Mouse (Mus musculus) embryonic facial prominence, embryonic 11.5 days (tissue): Measurements from ENCODE around the gene Them4. TPM values are rescaled to one million over a fixed set of nuclear protein-coding genes. Genes with fewer than 3 reads are reported as not detected.

ENCODE experiments used
- ATAC-seq: fragments of 200-750 bp; cut with Nextera tagmentation; replicated peaks from 2 replicates; pipeline ENCODE4 v1.8.0; 2017; ENCODE audit warnings: low read depth; ENCODE audit not compliant: insufficient number of reproducible peaks, low FRiP score, low TSS enrichment
- DNase-seq: peaks from one replicate; pipeline ENCODE4 v3.0.0-alpha.2; 2015; ENCODE audit warnings: low spot score
- H3K27ac ChIP-seq: fragments of 300-500 bp; sonication (generic); replicated peaks from 2 replicates; pipeline ENCODE4 v1.5.1; 2014; ENCODE audit warnings: mild to moderate bottlenecking, low read depth, low read length, control low read depth
- H3K27me3 ChIP-seq: fragments of 300-500 bp; sonication (generic); 2 replicates; pipeline ENCODE4 v1.6.1; 2014; ENCODE audit warnings: mild to moderate bottlenecking, low read length, moderate library complexity, mixed read lengths; ENCODE audit not compliant: control insufficient read depth, insufficient read depth
- H3K36me3 ChIP-seq: fragments of 300-500 bp; sonication (generic); replicated peaks from 2 replicates; pipeline ENCODE4 v1.6.1; 2014; ENCODE audit warnings: low read depth, mild to moderate bottlenecking, low read length, moderate library complexity, mixed read lengths; ENCODE audit not compliant: control insufficient read depth, insufficient read depth
- H3K4me1 ChIP-seq: fragments of 300-500 bp; sonication (generic); 2 replicates; pipeline ENCODE4 v1.6.1; 2014; ENCODE audit warnings: low read length, mixed read lengths; ENCODE audit not compliant: control insufficient read depth, insufficient read depth
- H3K4me2 ChIP-seq: fragments of 300-500 bp; sonication (generic); 2 replicates; pipeline ENCODE4 v1.6.1; 2014; ENCODE audit warnings: low read depth, mild to moderate bottlenecking, control low read depth, low read length, moderate library complexity
- H3K4me3 ChIP-seq: fragments of 300-500 bp; sonication (generic); 2 replicates; pipeline ENCODE4 v1.5.1; 2014; ENCODE audit warnings: low read depth, low read length, control low read depth
- H3K9ac ChIP-seq: fragments of 300-500 bp; sonication (generic); replicated peaks from 2 replicates; pipeline ENCODE4 v1.6.1; 2014; ENCODE audit warnings: mild to moderate bottlenecking, control low read depth, low read length
- H3K9me3 ChIP-seq: fragments of 300-500 bp; sonication (generic); replicated peaks from 2 replicates; pipeline ENCODE4 v1.6.1; 2016; ENCODE audit warnings: mild to moderate bottlenecking, low read length, inconsistent platforms, mixed read lengths; ENCODE audit not compliant: control insufficient read depth
- WGBS: fragments of 180-500 bp; shearing (Covaris S2); extraction: QIAGEN DNeasy Blood & Tissue Kit; methylation state at CpG from one replicate; pipeline ENCODE4 v1.1.7; 2014; 5-methylcytosine and 5-hydroxymethylcytosine counted together
- polyA plus RNA-seq: library from polyadenylated mRNA; unstranded; fragments of >200 nt; fragmentation: Nextera tagmentation; extraction: Ambion mirVana; gene quantifications from 2 replicates; pipeline ENCODE4 v1.2.1, GENCODE M21; 2014

Them4 gene
- polyA plus RNA-seq, 1 experiment from 2014 or later, result 9.6 TPM

DNA sequence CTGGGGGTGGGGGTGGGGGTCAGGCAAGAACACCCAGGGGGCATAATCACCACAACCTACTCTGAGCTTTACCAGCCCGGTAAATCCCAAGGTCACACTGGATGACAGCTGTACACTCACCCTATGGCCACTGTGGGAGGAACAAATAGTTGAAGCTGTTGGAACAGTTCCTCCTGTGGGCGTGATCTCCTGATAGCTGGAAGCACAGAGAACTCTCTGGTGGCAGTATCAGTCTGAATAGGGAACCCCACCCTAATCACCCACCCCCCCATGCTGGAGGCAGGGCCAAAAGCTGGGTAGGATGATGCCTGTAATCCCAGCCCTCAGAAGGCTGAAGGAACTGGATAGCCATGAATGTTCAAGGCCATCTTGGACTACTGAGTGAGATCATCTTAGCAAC is 59.8 kb downstream of the Them4 start:
- peaks cover 6% of the 10 kb centered on the region; the same call in 1 of the 2 replicates for H3K4me1 ChIP-seq
- 49% methylated on average over 2 of the region's 2 CpGs for WGBS
- H3K4me2 ChIP-seq, result no peak overlapping the region
- H3K27ac ChIP-seq, result no peak overlapping the region
- ATAC-seq (no peak), DNase-seq (no peak)
- H3K27me3 ChIP-seq, result no peaks in the 10 kb centered on the region
- H3K9me3 ChIP-seq, result no peaks in the 10 kb centered on the region
- H3K9ac ChIP-seq, result no peak overlapping the region
- H3K36me3 ChIP-seq, result no peaks in the 10 kb centered on the region
- H3K4me3 ChIP-seq, result no peak overlapping the region

DNA sequence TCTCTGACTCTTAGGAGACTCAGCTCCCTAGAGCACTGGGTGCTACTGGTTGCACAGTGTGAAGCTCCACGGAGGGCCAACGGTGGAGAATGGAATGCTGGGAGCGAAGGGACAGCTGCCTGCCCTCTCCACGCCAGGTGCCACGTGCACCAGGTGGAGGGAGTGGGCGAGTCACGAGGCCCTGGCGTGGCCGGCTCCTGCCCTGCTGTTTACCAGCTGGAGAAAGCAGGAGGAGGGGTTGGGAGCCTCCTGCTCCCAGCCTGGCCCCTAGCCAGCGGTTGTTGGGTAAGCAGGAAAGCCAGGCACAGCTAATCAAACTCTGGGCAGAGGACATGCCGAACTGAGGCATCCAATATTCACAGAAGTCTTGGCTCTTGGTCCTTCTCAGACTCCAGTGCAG is 61.7 kb downstream of the Them4 start:
- Histone ChIP-seq H3K9me3 (no peaks in the 10 kb centered on the region), H3K4me2 (no peak overlapping the region), H3K4me3 (no peak overlapping the region), H3K36me3 (no peaks in the 10 kb centered on the region), H3K27me3 (no peaks in the 10 kb centered on the region; the same call in 1 of the 2 replicates), H3K27ac (no peak overlapping the region), H3K4me1 (peaks cover 6% of the 10 kb centered on the region; the same call in 1 of the 2 replicates), H3K9ac (no peak overlapping the region)
- DNase-seq, result peak; percentile 18
- 6% methylated on average over 11 of the region's 11 CpGs for WGBS
- ATAC-seq, result no peak

GRCm38 (mm10) chr3:94372038-94372437 is 62.1 kb downstream of the Them4 start:
- WGBS, result 0% methylated on average over 3 of the region's 3 CpGs
- Histone ChIP-seq H3K27me3 (no peaks in the 10 kb centered on the region; the same call in 1 of the 2 replicates), H3K9ac (no peak overlapping the region), H3K4me3 (no peak overlapping the region), H3K9me3 (no peaks in the 10 kb centered on the region), H3K4me2 (no peak overlapping the region), H3K27ac (no peak overlapping the region), H3K4me1 (peaks cover 6% of the 10 kb centered on the region; the same call in 1 of the 2 replicates), H3K36me3 (no peaks in the 10 kb centered on the region)
- no peak for ATAC-seq
- no peak for DNase-seq

- no peaks in the 10 kb centered on the region for H3K36me3 ChIP-seq
- peak within 1 kb of the TSS; percentile 22; the same call in 1 of the 2 replicates for H3K9ac ChIP-seq
- ATAC-seq (no peak), DNase-seq (no peak)
- no peaks in the 10 kb centered on the region for H3K9me3 ChIP-seq
- no peak within 1 kb of the TSS for H3K27ac ChIP-seq
- peak within 1 kb of the TSS; percentile 21 for H3K4me2 ChIP-seq
- H3K4me1 ChIP-seq, result peaks cover 6% of the 10 kb centered on the region; the same call in 1 of the 2 replicates
- H3K4me3 ChIP-seq, result 0 out of 2 replicates have a peak within 1 kb of the TSS, but pooled peaks have one; percentile 3
- WGBS, result 9% methylated on average over 5 of the region's 5 CpGs
- no peaks in the 10 kb centered on the region; the same call in 1 of the 2 replicates for H3K27me3 ChIP-seq
Observed at GRCm38 (mm10) chr3:94372641-94373040, 62.8 kb downstream of the Them4 start, which contains the start of gene Rorc. TSS of gene Rorc (plus strand) at chr3:94372794.

DNA sequence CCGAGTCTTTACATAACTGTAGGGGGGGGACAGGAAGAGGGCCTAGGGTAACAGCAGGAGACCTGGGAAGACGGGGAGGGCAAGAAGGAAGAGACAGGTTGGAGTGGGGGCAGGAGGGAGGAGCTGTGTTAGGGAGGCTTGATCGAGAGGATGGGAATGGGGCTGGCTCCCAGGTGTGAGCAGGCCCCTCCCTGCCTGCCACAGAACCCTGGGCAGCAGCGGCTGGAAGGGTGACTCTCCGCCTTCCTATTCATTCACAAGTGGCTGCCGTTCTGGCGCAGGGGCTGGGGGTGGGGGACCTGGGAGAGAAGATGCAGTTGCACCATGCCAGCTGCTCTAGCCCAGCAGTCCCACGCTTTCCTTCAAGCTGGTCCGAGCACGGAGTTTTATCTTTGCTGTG is 63.2 kb downstream of the Them4 start:
- Histone ChIP-seq H3K4me1 (peaks cover 6% of the 10 kb centered on the region; the same call in 1 of the 2 replicates), H3K4me3 (0 out of 2 replicates have a peak overlapping the region, but pooled peaks have one; percentile 3), H3K36me3 (no peaks in the 10 kb centered on the region), H3K27me3 (no peaks in the 10 kb centered on the region; the same call in 1 of the 2 replicates), H3K27ac (no peak overlapping the region), H3K9me3 (no peaks in the 10 kb centered on the region), H3K9ac (peak overlapping the region; percentile 22; the same call in 1 of the 2 replicates), H3K4me2 (peak overlapping the region; percentile 21; the same call in 1 of the 2 replicates)
- no peak for ATAC-seq
- WGBS, result 3% methylated on average over 10 of the region's 10 CpGs
- DNase-seq, result peak; percentile 6

- Histone ChIP-seq H3K27ac (no peak overlapping the region), H3K4me2 (peak overlapping the region; percentile 21; the same call in 1 of the 2 replicates), H3K9ac (peak overlapping the region; percentile 22; the same call in 1 of the 2 replicates), H3K9me3 (no peaks in the 10 kb centered on the region), H3K27me3 (no peaks in the 10 kb centered on the region; the same call in 1 of the 2 replicates), H3K4me1 (peaks cover 6% of the 10 kb centered on the region; the same call in 1 of the 2 replicates), H3K36me3 (no peaks in the 10 kb centered on the region), H3K4me3 (0 out of 2 replicates have a peak overlapping the region, but pooled peaks have one; percentile 3)
- 2% methylated on average over 5 of the region's 5 CpGs for WGBS
- ATAC-seq (peak; percentile 49; the same call in 1 of the 2 replicates), DNase-seq (peak; percentile 19)
Observed at GRCm38 (mm10) chr3:94373597-94374011, 63.7 kb downstream of the Them4 start.

DNA sequence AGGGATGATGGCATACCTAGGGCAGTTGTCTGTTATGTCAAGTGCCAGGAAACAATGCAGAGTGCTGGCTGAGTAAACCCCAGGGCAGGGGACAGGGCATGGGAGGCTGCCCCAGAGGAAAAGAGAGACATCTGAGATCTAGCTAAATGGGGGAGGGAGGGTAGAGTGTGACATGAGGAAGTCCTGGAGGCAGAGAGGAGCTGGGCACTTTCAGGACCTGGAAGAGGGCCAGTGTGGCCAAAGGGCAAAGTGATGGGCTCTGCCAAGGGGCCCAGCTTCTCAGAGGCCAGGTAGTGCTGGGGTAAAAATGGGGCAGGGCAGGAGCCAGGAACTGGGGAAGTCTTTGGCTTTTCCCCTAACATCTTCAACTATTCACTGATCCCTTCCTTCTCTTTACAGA is 64.7 kb downstream of the Them4 start:
- H3K36me3 ChIP-seq, result no peaks in the 10 kb centered on the region
- ATAC-seq (no peak), DNase-seq (no peak)
- H3K4me2 ChIP-seq, result no peak overlapping the region
- H3K9me3 ChIP-seq, result no peaks in the 10 kb centered on the region
- peaks cover 6% of the 10 kb centered on the region; the same call in 1 of the 2 replicates for H3K4me1 ChIP-seq
- H3K27ac ChIP-seq, result no peak overlapping the region
- no peaks in the 10 kb centered on the region; the same call in 1 of the 2 replicates for H3K27me3 ChIP-seq
- no peak overlapping the region for H3K9ac ChIP-seq
- H3K4me3 ChIP-seq, result no peak overlapping the region

GRCm38 (mm10) chr3:94375146-94375545 is 65.3 kb downstream of the Them4 start:
- Histone ChIP-seq H3K4me3 (no peak overlapping the region), H3K9me3 (no peaks in the 10 kb centered on the region), H3K36me3 (no peaks in the 10 kb centered on the region), H3K27ac (no peak overlapping the region), H3K4me1 (peaks cover 6% of the 10 kb centered on the region; the same call in 1 of the 2 replicates), H3K4me2 (no peak overlapping the region), H3K27me3 (no peaks in the 10 kb centered on the region; the same call in 1 of the 2 replicates), H3K9ac (no peak overlapping the region)
- DNase-seq, result no peak
- ATAC-seq, result no peak
- 81% methylated on average over 2 of the region's 2 CpGs for WGBS
